Mouse (Mus musculus) induced T-regulatory cell, adult 2 months (primary cell): Measurements from ENCODE around the gene Lcor.

Experiments used
- DNase-seq: peaks from one replicate; pipeline ENCODE4 v3.0.0-alpha.2; 2012; ENCODE audit warnings: low read depth

Gene Lcor

DNA sequence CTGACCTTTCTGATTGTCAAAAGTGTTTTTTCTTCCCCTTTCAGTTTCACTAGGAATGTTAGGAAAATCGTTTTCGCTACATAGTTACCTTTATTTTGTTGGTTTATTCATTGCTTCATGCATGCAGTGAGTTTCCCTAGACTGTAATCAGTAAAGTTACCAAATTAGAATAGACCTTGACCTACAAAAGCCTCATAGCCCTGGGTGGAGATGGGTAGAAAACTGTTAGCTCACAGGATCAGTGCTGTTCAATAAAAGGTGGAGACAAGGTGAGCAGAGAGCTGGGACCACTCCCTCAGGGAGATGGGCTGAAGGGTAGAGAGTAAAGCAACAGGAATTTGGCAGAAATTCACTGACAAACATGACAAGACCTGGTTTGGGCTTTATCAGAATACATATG, 91.3 kb downstream of the Lcor start:
- DNase-seq = no peak

DNA sequence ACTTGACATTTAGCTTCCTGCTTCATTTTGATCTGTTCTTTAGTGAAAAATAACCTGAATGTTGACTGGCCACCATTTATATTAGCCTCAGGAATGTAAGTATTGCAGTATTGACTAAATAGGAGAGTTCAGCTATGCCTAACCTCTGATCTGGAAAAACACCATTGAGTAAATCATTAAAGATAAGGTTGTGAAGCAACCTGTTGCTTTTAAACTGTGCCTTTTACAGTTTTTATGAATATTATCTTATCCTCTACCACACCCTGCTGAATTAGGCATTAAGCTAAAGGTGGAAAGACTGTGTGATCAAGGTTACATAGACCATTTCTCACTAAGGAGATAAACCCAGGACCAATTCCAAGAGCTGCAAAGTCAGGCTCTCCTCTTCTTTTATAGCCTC, 95.1 kb downstream of the Lcor start:
- no peak for DNase-seq

DNA sequence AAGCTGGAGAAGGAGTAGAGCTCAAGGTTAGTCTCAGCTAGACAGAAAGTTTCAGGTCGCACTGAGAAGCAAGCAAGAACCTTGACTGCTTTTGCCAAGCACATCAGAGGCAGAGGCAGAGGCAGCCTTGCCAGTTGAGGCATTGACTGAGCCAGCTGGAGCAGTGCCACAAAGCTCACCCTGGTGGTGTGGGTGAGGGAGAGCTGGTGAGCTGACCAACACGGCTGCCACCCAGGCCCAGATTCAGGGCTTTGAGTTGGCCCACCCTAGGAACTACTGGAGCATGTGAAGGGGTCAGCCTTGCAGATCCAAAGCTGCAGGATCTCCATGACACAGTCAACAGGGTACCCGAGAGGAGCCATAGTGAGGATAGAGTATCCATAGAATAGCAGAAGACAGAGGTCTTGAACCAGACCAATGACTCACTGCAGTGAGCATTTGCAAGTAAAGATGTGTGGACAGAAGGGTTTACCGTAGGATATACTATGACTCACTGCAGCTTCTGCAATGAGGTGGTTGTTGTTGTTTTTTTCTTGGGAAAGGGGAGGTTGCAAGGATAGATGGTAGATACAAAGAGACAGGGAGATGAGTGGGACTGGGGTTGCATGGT, 97.0 kb downstream of the Lcor start:
- DNase-seq = no peak

DNA sequence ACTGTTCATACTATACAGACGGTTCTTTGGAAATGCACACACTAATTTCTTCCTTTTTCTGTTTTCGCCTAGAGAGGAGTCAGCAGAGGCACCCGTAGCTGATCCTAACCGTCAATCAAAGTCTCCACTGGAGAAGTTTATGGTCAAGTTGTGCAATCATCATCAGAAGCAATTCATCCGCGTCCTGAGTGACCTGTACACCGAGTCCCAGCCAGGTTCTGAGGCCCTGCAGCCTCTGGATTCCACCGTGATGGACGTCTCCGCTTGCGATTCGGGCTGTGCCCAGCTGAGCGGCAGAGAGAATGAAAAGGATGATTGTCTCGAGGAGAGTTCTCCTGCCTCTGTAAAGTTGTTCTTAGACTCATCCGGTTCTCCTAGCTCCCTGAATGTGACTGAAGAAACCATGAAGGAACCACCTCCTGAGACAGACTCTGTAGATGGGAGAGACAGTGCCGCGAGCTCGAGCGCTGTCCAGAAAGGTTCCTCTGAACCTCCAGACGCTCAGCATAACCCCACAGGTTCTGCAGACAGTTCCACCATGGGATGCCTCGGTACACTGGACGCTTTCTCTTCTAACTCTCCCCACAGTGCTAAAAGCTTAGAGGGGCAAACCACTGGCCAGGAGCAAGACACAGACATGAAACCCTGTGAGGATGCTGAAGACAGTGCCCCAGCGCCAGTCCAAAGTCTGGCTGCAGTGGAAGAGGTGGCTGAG, 99.4 kb downstream of the Lcor start, which contains the start of gene Gm340:
TSS of gene Gm340 (plus strand) at position 665 of the 715 bp plus-strand sequence.
- no peak for DNase-seq

DNA sequence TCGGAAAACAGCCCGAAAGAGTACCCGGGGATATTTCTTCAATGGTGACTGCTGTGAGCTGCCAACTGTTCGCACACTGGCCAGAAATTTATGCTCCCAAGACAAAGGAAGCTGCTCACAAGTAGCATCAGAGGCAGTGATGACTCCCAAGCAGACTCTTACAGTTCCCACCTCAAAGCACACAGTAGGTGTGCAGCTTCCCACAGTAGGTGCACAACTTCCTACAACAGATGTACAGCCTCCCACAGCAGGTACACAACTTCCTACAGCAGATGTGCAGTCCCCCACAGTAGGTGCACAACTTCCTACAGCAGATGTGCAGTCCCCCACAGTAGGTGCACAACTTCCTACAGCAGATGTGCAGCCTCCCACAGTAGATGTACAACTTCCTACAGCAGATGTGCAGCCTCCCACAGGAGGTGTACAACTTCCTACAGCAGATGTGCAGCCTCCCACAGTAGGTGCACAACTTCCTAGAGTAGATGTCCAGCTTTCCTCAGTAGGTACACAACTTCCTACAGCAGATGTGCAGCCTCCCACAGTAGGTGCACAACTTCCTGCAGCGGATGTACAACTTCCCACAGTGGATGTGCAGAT, 100.6 kb downstream of the Lcor start:
- no peak for DNase-seq

DNA sequence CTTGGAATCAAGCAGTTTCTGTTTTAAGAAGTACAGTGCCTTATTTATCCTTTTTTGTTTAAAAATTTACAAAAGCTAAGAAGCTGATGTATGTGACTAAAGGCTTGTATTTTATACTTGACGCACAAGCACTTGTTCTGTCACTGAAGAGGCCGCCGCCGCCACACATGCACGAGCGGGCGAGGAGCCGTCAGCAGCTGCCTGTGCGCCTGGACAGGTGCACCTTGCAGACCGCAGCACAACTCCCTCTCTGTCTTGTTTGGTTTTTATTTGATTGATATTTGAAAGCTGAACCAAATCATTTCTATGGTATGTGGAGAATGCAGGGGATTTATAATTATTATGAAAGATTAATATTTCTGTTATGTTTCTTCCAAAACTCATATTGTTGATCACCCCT, 104.3 kb downstream of the Lcor start:
- no peak for DNase-seq

DNA sequence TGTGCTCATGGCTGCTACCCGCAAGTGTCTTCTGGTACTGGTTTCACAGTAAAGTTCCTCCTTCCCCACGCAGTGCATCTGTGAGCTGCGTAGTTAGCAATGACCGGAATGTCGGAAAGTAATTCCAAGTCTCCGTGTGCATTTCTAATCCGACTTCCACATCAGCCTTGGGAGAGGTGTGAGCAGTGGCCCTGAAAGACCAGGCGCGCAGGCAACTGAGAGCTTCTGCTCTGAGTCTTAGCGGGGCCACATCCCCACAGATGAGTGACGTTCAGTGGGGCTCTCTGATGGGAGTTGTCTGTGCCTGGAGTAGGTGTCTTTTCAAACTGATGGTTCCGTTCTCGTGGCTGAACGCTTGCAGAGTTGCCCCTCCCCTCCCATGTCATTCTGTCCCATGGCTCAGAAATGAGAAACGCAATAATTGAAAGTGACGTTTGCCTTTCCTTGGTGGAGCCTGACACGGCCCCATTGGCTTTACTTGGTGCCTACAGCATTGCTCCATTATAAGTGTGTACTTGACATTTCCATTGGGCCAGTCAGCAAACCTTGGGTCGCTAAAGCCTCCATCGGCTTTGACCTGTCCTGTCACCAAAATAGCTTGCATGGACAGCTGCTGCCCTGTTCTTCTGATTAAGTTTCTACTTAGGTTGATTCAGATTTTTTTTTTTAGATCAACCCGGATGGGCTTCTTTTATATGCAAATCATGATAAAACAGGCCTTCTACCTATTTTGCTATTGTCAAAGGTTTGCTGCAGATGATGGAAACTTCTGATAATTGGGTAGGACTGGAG, 105.2 kb downstream of the Lcor start:
- DNase-seq = no peak

DNA sequence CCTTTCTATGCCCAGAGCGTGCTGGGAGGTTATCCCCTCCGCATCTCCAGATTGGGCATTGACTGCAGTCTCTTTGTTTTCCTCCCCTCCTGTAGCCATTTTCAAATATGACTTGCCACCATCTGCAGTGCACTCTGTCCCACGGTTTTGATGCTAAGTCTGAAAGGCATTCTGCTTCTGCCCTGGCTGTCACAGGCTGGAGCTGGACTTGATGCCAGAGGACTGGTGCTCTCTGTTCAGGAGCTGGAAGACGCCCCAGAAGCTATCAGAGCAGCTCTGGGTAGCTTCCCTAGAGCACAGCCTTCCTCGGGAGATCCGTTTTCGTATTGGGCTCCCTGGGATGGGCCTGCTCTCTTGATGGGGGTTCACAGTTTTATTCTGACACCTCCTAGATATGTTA, 106.6 kb downstream of the Lcor start:
- no peak for DNase-seq

DNA sequence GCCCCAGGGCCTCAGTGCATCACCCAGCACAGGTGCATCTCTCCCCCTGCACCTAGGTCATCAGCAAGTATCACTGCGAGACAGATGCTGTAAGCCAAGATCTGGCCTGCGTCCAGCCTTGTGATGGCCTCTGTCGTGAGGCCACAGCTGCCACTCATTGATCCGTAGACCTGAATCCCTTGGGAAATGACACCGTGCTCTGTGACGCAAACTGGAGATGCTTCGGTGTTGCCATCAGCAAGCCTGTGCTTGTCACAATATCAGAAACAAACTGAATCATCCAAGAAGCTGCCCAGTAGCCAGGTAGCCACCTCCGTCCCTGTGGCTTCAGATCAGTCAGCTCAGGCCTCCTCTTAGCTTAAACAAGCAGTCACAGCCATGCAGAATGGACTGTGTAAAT, 107.2 kb downstream of the Lcor start:
- DNase-seq = no peak

DNA sequence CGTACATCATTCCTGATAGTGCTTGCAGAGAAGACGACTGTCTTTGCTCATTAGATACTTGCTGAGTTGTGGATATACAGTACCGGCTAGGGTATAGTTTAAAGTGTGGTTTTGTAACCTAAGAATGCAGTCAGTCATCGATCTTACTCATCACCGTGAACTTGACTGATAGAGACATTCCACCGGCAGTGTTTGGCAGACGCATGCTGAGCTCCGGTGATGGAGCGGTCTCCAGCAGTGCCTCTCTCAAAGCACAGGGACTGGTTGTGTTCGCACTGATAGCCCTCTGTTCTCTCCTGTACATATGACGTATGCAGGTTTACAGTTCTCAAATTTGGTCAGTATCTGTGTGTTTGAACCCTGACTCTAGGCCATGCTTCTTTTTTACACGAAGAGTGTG, 109.4 kb downstream of the Lcor start:
- DNase-seq = no peak

DNA sequence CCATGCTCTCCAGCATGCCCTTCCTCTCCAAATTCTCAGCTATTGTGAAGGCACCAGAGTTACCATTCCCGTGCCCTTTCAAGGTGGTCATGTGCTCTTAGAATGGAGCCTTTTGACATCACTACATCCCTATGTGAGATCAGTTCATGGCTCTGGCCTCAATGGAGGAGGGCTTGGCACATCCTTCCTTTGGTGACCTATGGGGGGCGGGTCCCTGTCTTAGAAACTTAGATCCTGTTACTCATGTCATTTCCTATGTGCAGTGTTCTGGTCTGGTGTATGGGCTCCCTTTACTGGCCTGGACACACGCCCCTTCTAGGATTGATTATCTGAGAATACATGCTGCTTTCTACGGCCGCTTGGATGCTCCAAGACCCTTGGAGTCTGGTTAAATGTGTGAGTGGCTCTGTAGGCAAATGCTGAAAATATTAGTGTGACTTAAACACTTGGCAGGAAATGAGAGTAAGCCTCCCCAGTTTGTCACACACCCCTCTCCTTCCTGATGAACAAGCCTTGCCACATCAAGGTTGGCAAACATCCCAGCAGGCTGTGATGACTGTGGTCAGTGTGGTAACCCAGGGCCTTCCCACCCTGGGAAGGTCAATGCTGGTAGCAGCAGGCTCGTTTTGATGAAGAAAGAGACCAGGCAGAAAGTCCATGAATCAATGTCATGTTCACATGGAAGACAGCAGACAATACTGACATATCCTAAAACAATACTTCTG, 114.9 kb downstream of the Lcor start:
- peak; percentile 42 for DNase-seq

DNA sequence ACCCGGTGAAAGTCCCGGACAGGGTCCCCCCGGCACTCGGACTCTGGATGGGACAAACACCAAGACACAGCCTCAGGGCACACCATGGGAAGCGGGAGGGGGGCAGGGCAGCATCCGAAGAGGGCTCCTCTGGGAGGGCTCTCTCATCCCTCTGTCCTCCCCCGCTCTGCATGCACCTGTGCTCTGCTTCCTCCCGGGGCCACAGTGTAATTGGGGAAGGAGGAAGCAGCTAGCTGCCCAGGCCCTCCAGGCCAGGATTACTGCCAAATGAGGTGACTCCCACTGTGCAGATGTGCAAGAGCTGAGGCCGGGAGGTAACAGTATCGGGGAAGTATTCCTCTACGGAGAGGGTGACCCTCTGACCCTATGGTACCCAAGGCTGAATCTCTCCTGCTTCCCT, 118.2 kb downstream of the Lcor start:
- no peak for DNase-seq

DNA sequence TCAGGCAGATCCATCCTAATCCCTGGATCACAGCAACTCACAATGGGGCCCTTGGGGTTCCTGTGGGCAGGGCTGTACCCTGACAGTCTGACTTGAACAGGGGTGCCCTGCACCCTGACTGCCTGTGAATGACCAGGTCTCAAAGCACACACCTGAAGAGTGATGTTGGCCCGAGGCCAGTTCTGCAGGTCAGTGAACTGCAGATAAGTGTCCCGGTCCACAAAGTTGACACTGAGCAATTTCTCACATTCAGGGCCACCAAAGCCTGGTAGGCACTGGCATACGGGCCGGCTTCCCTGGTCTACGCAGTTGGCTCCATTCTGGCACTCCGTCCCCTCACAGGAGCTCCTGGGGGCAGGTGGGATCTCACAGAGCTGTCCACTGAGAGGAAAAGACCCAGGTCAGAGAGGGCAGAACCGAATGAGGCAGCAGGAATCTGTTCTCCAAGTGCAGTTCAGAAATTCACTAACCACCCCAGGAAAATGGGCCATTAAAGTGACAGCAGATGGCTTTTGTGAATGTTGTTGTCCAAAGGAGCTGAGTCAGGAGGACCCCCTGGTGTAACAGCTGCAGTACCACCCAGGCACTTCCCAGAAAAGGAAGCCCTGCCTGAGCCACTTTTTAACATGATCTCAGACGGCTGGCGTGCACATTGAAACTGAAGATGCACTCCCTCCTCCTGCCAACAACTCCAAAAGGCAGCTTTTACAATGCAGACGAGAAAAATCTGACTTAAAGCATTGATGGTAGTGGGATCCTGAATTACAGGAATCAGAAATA, 124.0 kb downstream of the Lcor start:
- DNase-seq = no peak

DNA sequence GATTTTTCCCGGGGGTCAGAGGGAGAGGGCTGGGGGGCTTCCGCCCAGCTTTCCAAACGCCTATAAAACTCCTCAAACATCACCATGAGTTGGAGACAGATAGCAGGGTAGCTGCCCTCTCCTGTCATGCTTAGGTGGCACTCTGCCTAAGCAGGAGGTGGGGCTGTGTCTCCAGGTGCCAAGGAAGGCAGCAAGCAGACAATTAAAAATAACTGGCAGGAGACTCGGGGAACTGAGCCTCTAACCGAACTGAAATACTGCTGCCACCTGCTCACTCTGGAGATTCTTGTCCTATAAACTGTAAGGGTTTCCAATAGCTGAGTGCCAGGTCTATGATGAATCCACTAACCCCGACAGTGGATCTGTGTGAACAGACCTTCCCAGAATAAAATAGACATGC, 129.2 kb downstream of the Lcor start:
- DNase-seq = no peak
